Mouse (Mus musculus): ENCODE data around the gene Cyp4x1. TPM values are rescaled to one million over a fixed set of nuclear protein-coding genes. Genes with fewer than 3 reads are reported as not detected.

Cyp4x1 gene
- total and polyA plus RNA-seq, 2 experiments from 2014 or later = 8.9 to 18.7 TPM

DNA sequence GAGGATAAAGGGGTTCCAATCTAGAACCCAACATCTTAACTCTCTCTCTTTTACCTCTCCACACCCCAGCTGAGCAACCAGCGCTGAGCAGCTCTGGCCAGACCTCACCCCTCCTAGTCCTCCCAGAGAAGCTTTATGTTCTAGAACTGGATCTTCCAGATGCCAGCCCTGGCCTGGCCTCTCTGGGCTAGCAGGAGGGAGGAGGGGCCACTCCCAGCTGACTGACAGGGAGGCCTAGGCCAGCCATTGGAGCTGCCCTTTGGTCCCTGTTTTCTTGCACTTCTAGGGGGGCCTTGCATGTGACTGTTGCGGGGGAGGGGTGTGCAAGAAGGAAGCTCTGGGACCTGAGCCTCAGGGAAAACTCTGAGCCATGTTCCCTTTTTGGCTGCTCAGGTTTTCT is 43.5 kb downstream of the Cyp4x1 start:
- no peak overlapping the region for H3K4me2 ChIP-seq (ENCODE audit: low read depth)
- ATAC-seq (no peak), DNase-seq (no peak)
- H3K27ac ChIP-seq (ENCODE audit: low read depth, low read length) = no peak overlapping the region
- no peak overlapping the region for H3K4me3 ChIP-seq (ENCODE audit: low read depth, low read length)
- no peaks in the 10 kb centered on the region for H3K9me3 ChIP-seq (ENCODE audit: low read length)
- TF ChIP-seq CTCF (IDR thresholded peaks at IDR 0.05; ENCODE audit: low read depth) = no peak
- WGBS = 67% methylated on average over 2 of the region's 2 CpGs
- H3K27me3 ChIP-seq (ENCODE audit: insufficient read depth, low read length) = peaks cover 6% of the 10 kb centered on the region; the same call in 1 of the 2 replicates
- no peak overlapping the region for H3K9ac ChIP-seq
- H3K36me3 ChIP-seq (ENCODE audit: insufficient read depth) = no peaks in the 10 kb centered on the region
- H3K4me1 ChIP-seq (ENCODE audit: insufficient read depth) = no peaks in the 10 kb centered on the region

DNA sequence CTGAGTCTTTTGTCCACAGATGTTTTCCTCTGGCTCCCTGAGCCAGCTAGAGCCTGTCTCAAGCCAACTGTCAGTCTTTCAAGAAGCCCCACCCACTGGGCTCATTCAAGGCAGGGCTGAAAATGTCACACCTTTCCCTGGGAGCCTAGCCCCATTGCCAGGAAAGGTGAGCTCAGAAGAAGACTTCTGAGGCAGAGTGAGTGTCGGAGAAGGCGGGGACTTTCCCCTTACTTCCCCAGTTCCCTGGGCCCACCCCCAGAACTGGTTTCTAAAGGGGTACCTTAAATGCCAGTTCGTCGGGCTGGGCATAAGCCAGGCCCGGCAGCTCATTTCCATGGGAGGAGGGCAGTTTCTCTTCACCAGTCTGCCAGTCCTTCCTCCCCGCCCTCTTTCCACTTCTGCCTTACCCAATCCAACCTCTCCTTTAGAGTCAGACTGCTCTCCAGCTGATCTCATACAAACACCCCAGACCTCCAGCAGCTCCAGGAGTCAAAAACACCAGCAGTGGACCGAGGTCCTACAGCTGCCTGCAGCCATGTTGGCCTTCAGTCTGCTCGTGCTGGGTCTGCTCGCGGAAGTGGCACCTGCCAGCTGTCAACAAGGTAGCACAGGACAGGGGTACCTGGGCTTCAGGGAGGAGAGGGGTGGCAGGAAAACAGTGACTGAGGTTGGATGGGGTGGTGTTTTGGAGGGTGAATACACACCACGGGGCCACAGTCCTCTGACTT is 45.3 kb downstream of the Cyp4x1 start, which contains the start of gene Pdzk1ip1:
Gene Pdzk1ip1 (plus strand): TSS at position 98 of the 728 bp plus-strand sequence.
- no peak for TF ChIP-seq CTCF (IDR thresholded peaks at IDR 0.05; ENCODE audit: low read depth)
- no peak within 1 kb of the TSS for H3K27ac ChIP-seq (ENCODE audit: low read depth, low read length)
- no peaks in the 10 kb centered on the region for H3K9me3 ChIP-seq (ENCODE audit: low read length)
- H3K4me2 ChIP-seq (ENCODE audit: low read depth) = no peak within 1 kb of the TSS
- H3K4me1 ChIP-seq (ENCODE audit: insufficient read depth) = no peaks in the 10 kb centered on the region
- H3K36me3 ChIP-seq (ENCODE audit: insufficient read depth) = no peaks in the 10 kb centered on the region
- 31% methylated on average over 11 of the region's 11 CpGs for WGBS
- H3K27me3 ChIP-seq (ENCODE audit: insufficient read depth, low read length) = peaks cover 4% of the 10 kb centered on the region
- DNase-seq = no peak
- no peak within 1 kb of the TSS for H3K9ac ChIP-seq
- no peak for ATAC-seq
- H3K4me3 ChIP-seq (ENCODE audit: low read depth, low read length) = no peak within 1 kb of the TSS

DNA sequence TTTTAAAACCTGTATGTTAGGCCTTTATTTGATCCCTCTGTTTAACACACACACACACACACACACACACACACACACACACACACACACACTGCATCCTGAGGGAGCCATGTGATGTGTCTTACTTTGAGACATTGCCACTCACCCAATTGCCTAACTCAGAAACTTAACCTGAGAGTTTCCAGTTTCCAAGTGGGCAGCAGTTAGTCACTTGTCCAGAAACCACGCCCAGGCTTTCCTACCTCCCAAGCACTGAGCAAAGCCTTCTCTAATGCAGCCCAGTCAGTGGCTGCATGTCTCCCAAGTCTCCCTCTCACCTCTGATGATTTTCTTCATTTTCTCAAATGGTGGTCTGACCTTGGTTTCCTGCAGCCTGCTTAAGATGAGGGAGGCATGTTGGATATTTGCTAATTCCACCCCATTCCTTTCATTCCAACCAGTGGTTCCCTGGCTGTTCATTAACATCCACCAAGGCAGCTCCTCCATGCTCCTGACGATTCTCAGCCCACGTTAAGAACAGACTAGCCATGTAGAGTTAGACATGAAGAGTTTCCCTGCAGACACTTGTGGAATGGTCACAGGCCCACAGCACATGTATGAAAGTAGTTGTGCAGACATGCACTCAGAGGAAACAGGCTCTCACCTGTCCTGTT is 47.2 kb downstream of the Cyp4x1 start:
- no peak overlapping the region for H3K4me2 ChIP-seq (ENCODE audit: low read depth)
- H3K4me3 ChIP-seq (ENCODE audit: low read depth, low read length) = no peak overlapping the region
- DNase-seq = no peak
- no peak overlapping the region for H3K27ac ChIP-seq (ENCODE audit: low read depth, low read length)
- H3K36me3 ChIP-seq (ENCODE audit: insufficient read depth) = no peaks in the 10 kb centered on the region
- H3K27me3 ChIP-seq (ENCODE audit: insufficient read depth, low read length) = peaks cover 4% of the 10 kb centered on the region
- no peak for ATAC-seq
- WGBS = 69% methylated on average over 3 of the region's 3 CpGs
- no peak for TF ChIP-seq CTCF (IDR thresholded peaks at IDR 0.05; ENCODE audit: low read depth)
- no peak overlapping the region for H3K9ac ChIP-seq
- H3K4me1 ChIP-seq (ENCODE audit: insufficient read depth) = no peaks in the 10 kb centered on the region
- H3K9me3 ChIP-seq (ENCODE audit: low read length) = no peaks in the 10 kb centered on the region

DNA sequence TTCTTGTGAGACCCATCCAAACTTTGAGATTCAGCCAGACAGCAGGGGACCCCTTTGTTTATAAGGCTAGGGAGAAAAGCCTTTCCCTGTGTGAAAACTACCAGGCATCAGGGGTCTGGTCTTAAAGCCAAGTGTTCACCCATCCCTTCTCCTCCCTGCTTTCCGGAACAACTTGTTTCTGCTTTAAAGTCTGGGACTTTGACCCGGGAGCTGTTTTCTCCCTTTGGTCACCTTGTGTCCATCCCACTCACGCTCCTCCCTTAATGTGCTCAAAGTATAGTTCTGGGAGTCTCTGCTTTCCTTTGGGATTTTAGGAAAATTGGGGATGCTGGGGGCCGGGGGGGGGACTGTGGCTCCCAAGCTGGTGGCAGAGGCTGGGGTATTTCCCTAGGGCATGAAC is 47.8 kb downstream of the Cyp4x1 start:
- H3K4me2 ChIP-seq (ENCODE audit: low read depth) = no peak overlapping the region
- no peak overlapping the region for H3K27ac ChIP-seq (ENCODE audit: low read depth, low read length)
- H3K9me3 ChIP-seq (ENCODE audit: low read length) = no peaks in the 10 kb centered on the region
- 74% methylated on average over 4 of the region's 4 CpGs for WGBS
- DNase-seq (no peak), ATAC-seq (no peak)
- no peak overlapping the region for H3K9ac ChIP-seq
- H3K36me3 ChIP-seq (ENCODE audit: insufficient read depth) = no peaks in the 10 kb centered on the region
- H3K4me1 ChIP-seq (ENCODE audit: insufficient read depth) = no peaks in the 10 kb centered on the region
- no peak overlapping the region for H3K4me3 ChIP-seq (ENCODE audit: low read depth, low read length)
- no peak for TF ChIP-seq CTCF (IDR thresholded peaks at IDR 0.05; ENCODE audit: low read depth)
- peaks cover 4% of the 10 kb centered on the region for H3K27me3 ChIP-seq (ENCODE audit: insufficient read depth, low read length)

DNA sequence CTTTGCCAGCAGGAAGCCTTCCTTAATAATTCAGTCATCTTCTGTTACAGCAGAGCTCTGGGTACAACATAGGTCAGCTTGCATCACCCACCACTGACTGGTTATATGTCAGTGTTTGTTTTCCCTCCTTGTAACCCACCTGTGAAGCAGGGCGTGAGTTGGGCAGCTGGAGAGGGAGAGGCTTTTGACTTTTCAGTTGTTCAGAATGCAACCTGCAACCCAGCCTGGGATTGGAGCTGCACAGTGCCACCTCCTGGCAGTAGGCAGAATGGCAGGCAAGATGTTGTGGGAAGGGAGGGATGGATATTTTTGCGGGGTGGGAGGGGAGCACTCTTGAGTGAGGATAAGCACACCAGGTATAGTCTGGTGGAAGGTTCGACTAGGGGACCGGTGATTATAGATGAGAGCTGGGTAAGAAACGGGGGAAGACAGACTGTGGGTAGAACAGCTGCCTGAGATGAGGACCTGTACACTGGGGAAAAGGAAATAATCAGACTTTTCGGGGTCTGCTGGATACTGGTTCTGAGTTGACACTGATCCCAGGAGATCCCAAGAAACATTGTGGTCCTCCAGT is 48.5 kb downstream of the Cyp4x1 start:
- Histone ChIP-seq H3K9me3 (ENCODE audit: low read length) (no peaks in the 10 kb centered on the region), H3K4me2 (ENCODE audit: low read depth) (no peak overlapping the region), H3K36me3 (ENCODE audit: insufficient read depth) (no peaks in the 10 kb centered on the region), H3K4me3 (ENCODE audit: low read depth, low read length) (no peak overlapping the region), H3K9ac (no peak overlapping the region), H3K4me1 (ENCODE audit: insufficient read depth) (no peaks in the 10 kb centered on the region), H3K27me3 (ENCODE audit: insufficient read depth, low read length) (peaks cover 4% of the 10 kb centered on the region), H3K27ac (ENCODE audit: low read depth, low read length) (no peak overlapping the region)
- peak; percentile 38 for ATAC-seq
- 25% methylated on average over 6 of the region's 6 CpGs for WGBS
- peak; percentile 94 for TF ChIP-seq CTCF (IDR thresholded peaks at IDR 0.05; ENCODE audit: low read depth)
- peak; percentile 70 for DNase-seq

GRCm38 (mm10) chr4:115083031-115083430 is 51.0 kb downstream of the Cyp4x1 start:
- DNase-seq (no peak), ATAC-seq (no peak)
- H3K36me3 ChIP-seq (ENCODE audit: insufficient read depth) = no peaks in the 10 kb centered on the region
- H3K9me3 ChIP-seq (ENCODE audit: low read length) = no peaks in the 10 kb centered on the region
- no peak for TF ChIP-seq CTCF (IDR thresholded peaks at IDR 0.05; ENCODE audit: low read depth)
- H3K9ac ChIP-seq = no peak overlapping the region
- H3K4me2 ChIP-seq (ENCODE audit: low read depth) = no peak overlapping the region
- H3K27ac ChIP-seq (ENCODE audit: low read depth, low read length) = no peak overlapping the region
- 0 out of 2 replicates have a peak, but pooled peaks cover 5% of the 10 kb centered on the region for H3K4me1 ChIP-seq (ENCODE audit: insufficient read depth)
- H3K27me3 ChIP-seq (ENCODE audit: insufficient read depth, low read length) = peaks cover 4% of the 10 kb centered on the region
- H3K4me3 ChIP-seq (ENCODE audit: low read depth, low read length) = no peak overlapping the region
- 71% methylated on average over 3 of the region's 3 CpGs for WGBS

Measured in forebrain, postnatal 0 days (tissue).